9 mouse cellular contexts compared by ENCODE assay signal in the genomic region with DNA sequence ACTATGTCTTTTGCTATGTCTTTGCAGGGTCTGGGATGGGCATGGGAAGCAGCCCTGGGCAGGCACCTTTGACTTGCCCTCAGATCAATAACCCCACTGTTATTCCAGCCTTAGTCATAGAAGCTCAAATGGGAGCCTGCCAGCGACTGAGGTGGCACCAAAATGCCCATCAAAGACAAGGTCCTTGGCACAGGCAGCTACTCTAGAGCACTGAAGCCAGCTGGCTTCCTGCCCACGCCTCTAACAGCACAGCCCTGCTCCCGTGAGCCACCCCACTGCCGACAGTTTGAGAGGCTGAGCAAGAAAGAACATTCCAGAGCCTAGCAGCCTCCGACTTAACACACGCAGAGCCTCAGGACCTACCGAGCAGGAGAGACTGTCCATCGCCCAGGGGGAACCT. TPM values are rescaled to one million over a fixed set of nuclear protein-coding genes. Genes with fewer than 3 reads are reported as not detected.
DNase-seq lines count a peak whose midpoint lies in the region; ATAC-seq and TF ChIP-seq lines count a peak whose summit lies in the region.
"Had no signal": no experiment of that assay in that cellular context is flagged by ENCODE, and none has a peak within 500 bp of the region (broad histone marks: within the 10 kb centered on the region; RNA-seq: fewer than 3 reads in every experiment).

No protein-coding gene starts in this region.

- no peak for TF ChIP-seq CTCF in heart, adult 2 months (IDR thresholded peaks at IDR 0.05)
- no peak for TF ChIP-seq CTCF in CH12.LX (conservative IDR thresholded peaks at IDR 0.05 in 1 of 2, IDR thresholded peaks at IDR 0.05 in 1 of 2; ENCODE audit: low read depth in 2 of 2, low read length in 2 of 2)
- TF ChIP-seq CTCF in gastrocnemius, adult 2 months (IDR thresholded peaks at IDR 0.05), result no peak
- no peak for TF ChIP-seq CTCF in stomach, postnatal 0 days (IDR thresholded peaks at IDR 0.05; ENCODE audit: low read depth)

- H3K79me2 ChIP-seq in heart, adult 2 months (replicated peaks; ENCODE audit: control insufficient read depth, insufficient read depth, low read length), result no peaks in the 10 kb centered on the region
- H3K79me2 ChIP-seq in CH12.LX (replicated peaks; ENCODE audit: control insufficient read depth, extremely low read depth, insufficient read depth, poor library complexity, severe bottlenecking), result no peaks in the 10 kb centered on the region

- no peak overlapping the region for H3K4me2 ChIP-seq in heart, embryonic 11.5 days
- H3K4me2 ChIP-seq in CH12.LX (ENCODE audit: insufficient read depth, low read depth, poor library complexity, severe bottlenecking), result no peak overlapping the region
- no peak overlapping the region for H3K4me2 ChIP-seq in stomach, postnatal 0 days (replicated peaks; ENCODE audit: low read depth)
- H3K4me2 ChIP-seq: limb, embryonic 15.5 days had no signal

- dilution Hi-C loops in CH12.LX (cut with MboI; ENCODE audit: extremely low pct_ligation_motif_present, extremely low pct_unique_long_range_greater_than_20kb, low sequenced_read_pairs), result no loop called here

- TF ChIP-seq RAD21 in CH12.LX (IDR thresholded peaks at IDR 0.05; ENCODE audit: low read depth, low read length), result no peak

- TF ChIP-seq POLR2A in heart, adult 2 months (IDR thresholded peaks at IDR 0.05; ENCODE audit: insufficient read depth, low read depth, low read length), result no peak
- no peak for TF ChIP-seq POLR2A in CH12.LX (IDR thresholded peaks at IDR 0.05; ENCODE audit: low read depth, low read length)

- peak overlapping the region; percentile 44 for H3K9ac ChIP-seq in heart, adult 2 months (ENCODE audit: low read depth, low read length)
- no peak overlapping the region for H3K9ac ChIP-seq in heart, embryonic 11.5 days (ENCODE audit: low read depth, low read length)
- no peak overlapping the region for H3K9ac ChIP-seq in CH12.LX (ENCODE audit: insufficient read depth, low read depth)
- no peak overlapping the region for H3K9ac ChIP-seq in stomach, postnatal 0 days (ENCODE audit: low read length)
- H3K9ac ChIP-seq: limb, embryonic 15.5 days had no signal

- no peak for TF ChIP-seq EP300 in heart, adult 2 months (IDR thresholded peaks at IDR 0.05; ENCODE audit: insufficient read depth, low read depth, low read length)
- TF ChIP-seq EP300 in CH12.LX (IDR thresholded peaks at IDR 0.05; ENCODE audit: low read length), result no peak
- TF ChIP-seq EP300 in stomach, postnatal 0 days (optimal IDR thresholded peaks at IDR 0.05), result no peak

- H3K27me3 ChIP-seq in heart, adult 2 months (ENCODE audit: control insufficient read depth, insufficient read depth, low read length), result no peaks in the 10 kb centered on the region
- no peaks in the 10 kb centered on the region for H3K27me3 ChIP-seq in heart, embryonic 11.5 days (ENCODE audit: control insufficient read depth, insufficient read depth, low read length)
- H3K27me3 ChIP-seq in CH12.LX (replicated peaks), result peaks cover 11% of the 10 kb centered on the region
- H3K27me3 ChIP-seq in stomach, postnatal 0 days (ENCODE audit: control insufficient read depth, insufficient read depth, low read length), result no peaks in the 10 kb centered on the region
- H3K27me3 ChIP-seq: limb, embryonic 15.5 days had no signal

- no peaks in the 10 kb centered on the region for H3K36me3 ChIP-seq in heart, adult 2 months (ENCODE audit: control insufficient read depth, insufficient read depth, low read length)
- no peaks in the 10 kb centered on the region for H3K36me3 ChIP-seq in heart, embryonic 11.5 days (ENCODE audit: control insufficient read depth, insufficient read depth, low read length)
- H3K36me3 ChIP-seq in CH12.LX (replicated peaks in 1 of 2; ENCODE audit: control insufficient read depth in 1 of 2, insufficient read depth in 1 of 2, low read length in 1 of 2), result no peaks in the 10 kb centered on the region
- no peaks in the 10 kb centered on the region for H3K36me3 ChIP-seq in stomach, postnatal 0 days (ENCODE audit: control insufficient read depth, insufficient read depth, low read length)
- H3K36me3 ChIP-seq: limb, embryonic 15.5 days had no signal

- intact Hi-C loops in heart, adult 2 months (cut with DNase I), result no loop called here
- intact Hi-C loops in heart, postnatal 36 days (cut with DNase I), result loop anchor here (5.0 kb wide), 1 partner anchor 67 kb away; no protein-coding TSS in a partner anchor
- intact Hi-C loops in gastrocnemius, adult 2 months (cut with DNase I), result no loop called here

- H3K9me3 ChIP-seq in heart, embryonic 11.5 days (replicated peaks; ENCODE audit: control insufficient read depth, low read length), result peaks cover 18% of the 10 kb centered on the region
- H3K9me3 ChIP-seq in CH12.LX (replicated peaks; ENCODE audit: low read length), result no peaks in the 10 kb centered on the region
- no peaks in the 10 kb centered on the region for H3K9me3 ChIP-seq in stomach, postnatal 0 days (ENCODE audit: control insufficient read depth, low read length)

- 60% methylated on average over 8 of the region's 8 CpGs for WGBS in heart, adult 2 months
- 82% methylated on average over 8 of the region's 8 CpGs for WGBS in heart, embryonic 11.5 days (ENCODE audit: insufficient replicate concordance)
- WGBS in stomach, postnatal 0 days, result 68% methylated on average over 8 of the region's 8 CpGs

- in situ Hi-C loops in CH12.LX (cut with MboI; ENCODE audit: low pct_ligation_motif_present, low pct_unique_long_range_greater_than_20kb, low sequenced_read_pairs), result loop anchor here (5.0 kb wide), 1 partner anchor 142 kb away; the partner anchor contains the start of genes 4933427D14Rik, Gm43951 and Txndc17

- H3K4me1 ChIP-seq in heart, adult 2 months (ENCODE audit: control insufficient read depth, insufficient read depth, low read length), result no peaks in the 10 kb centered on the region; the same call in 1 of the 2 replicates
- H3K4me1 ChIP-seq in heart, embryonic 11.5 days (ENCODE audit: control insufficient read depth, insufficient read depth, low read length), result no peaks in the 10 kb centered on the region
- peaks cover 48 to 67% of the 10 kb centered on the region in 2 experiments for H3K4me1 ChIP-seq in CH12.LX (ENCODE audit: control insufficient read depth in 1 of 2, insufficient read depth in 2 of 2)
- no peaks in the 10 kb centered on the region for H3K4me1 ChIP-seq in stomach, postnatal 0 days (replicated peaks; ENCODE audit: control insufficient read depth, insufficient read depth)

- peak; percentile 64 to 74 for DNase-seq in heart, adult 2 months
- DNase-seq in CH12.LX (ENCODE audit: extremely low read depth), result no peak
- peak; percentile 79 to 80 for DNase-seq in cerebellum, adult 18-20 months
- DNase-seq in heart, postnatal 36 days, result peak; percentile 47 to 53
- DNase-seq in gastrocnemius, adult 2 months, result no peak
- DNase-seq in stomach, postnatal 0 days (ENCODE audit: low spot score), result no peak
- DNase-seq in urinary bladder, postnatal 4 days (ENCODE audit: low spot score in 2 of 2), result no peak

- no peak overlapping the region for H3K4me3 ChIP-seq in heart, adult 2 months
- H3K4me3 ChIP-seq in heart, embryonic 11.5 days (ENCODE audit: low read depth, low read length), result no peak overlapping the region
- no peak overlapping the region for H3K4me3 ChIP-seq in CH12.LX (replicated peaks in 1 of 3; ENCODE audit: low read depth in 2 of 3, low read length in 2 of 3, poor library complexity in 1 of 3)
- no peak overlapping the region for H3K4me3 ChIP-seq in gastrocnemius, adult 2 months
- no peak overlapping the region for H3K4me3 ChIP-seq in stomach, postnatal 0 days (ENCODE audit: low read depth, low read length)
- H3K4me3 ChIP-seq: limb, embryonic 15.5 days had no signal

- no peak overlapping the region for H3K27ac ChIP-seq in heart, adult 2 months
- H3K27ac ChIP-seq in heart, embryonic 11.5 days (ENCODE audit: low read depth, low read length), result no peak overlapping the region
- H3K27ac ChIP-seq in CH12.LX (ENCODE audit: insufficient read depth, low read depth), result no peak overlapping the region
- no peak overlapping the region for H3K27ac ChIP-seq in gastrocnemius, adult 2 months
- H3K27ac ChIP-seq in stomach, postnatal 0 days (replicated peaks), result no peak overlapping the region
- H3K27ac ChIP-seq: limb, embryonic 15.5 days had no signal

- no peak for ATAC-seq in heart, embryonic 11.5 days (replicated peaks; ENCODE audit: insufficient number of reproducible peaks, low FRiP score, low TSS enrichment)
- no peak for ATAC-seq in stomach, postnatal 0 days (ENCODE audit: low FRiP score, low TSS enrichment)

TF ChIP-seq in CH12.LX, 34 proteins besides CTCF, POLR2A, EP300 and RAD21:
- TF ChIP-seq CHD1 (IDR thresholded peaks at IDR 0.05; ENCODE audit: low read depth, low read length) (no peak), MXI1 (IDR thresholded peaks at IDR 0.05; ENCODE audit: low read depth, low read length) (0 out of 2 replicates have a peak, but pooled peaks have one; percentile 39), BHLHE40 (IDR thresholded peaks at IDR 0.05; ENCODE audit: low read depth, low read length) (no peak)

RNA-seq across cellular contexts. Expression of gene Pimreg, which starts 23.3 kb away (rescaled TPM):
- total RNA-seq in heart, adult 2 months (2021), result under 1 TPM in 1 of 2 experiments, not detected in 1; 0.75 TPM
- polyA plus RNA-seq in heart, adult 2 months (2012; rRNA removed), result 0.45 and 0.73 TPM in 2 replicates
- polyA plus RNA-seq in heart, embryonic 11.5 days (2014; fragmentation: Nextera tagmentation; extraction: Ambion mirVana), result 98.2 and 99.0 TPM in 2 replicates
- 22.4 and 26.4 TPM in 2 replicates for total RNA-seq in CH12.LX (2012; rRNA removed)
- 49.5 and 52.7 TPM in 2 replicates for total RNA-seq in CH12.LX (2014; rRNA removed)
- polyA plus RNA-seq in CH12.LX (2012; ENCODE audit: insufficient read length, low read depth), result 27.9 and 28.9 TPM in 2 replicates
- 1 to 10 TPM; 1.1 to 1.4 TPM for total RNA-seq in heart, postnatal 36 days (2021)
- not detected for total RNA-seq in gastrocnemius, adult 2 months (2021)
- polyA plus RNA-seq in stomach, postnatal 0 days (2015; fragmentation: Nextera tagmentation; extraction: Ambion mirVana), result 18.0 and 22.2 TPM in 2 replicates

RNA-seq across cellular contexts. Expression of gene Aipl1, which starts 27.8 kb away (rescaled TPM):
- not detected for total RNA-seq in heart, adult 2 months (2021)
- polyA plus RNA-seq in heart, adult 2 months (2012; rRNA removed), result 0.04 TPM in 1 of 2 replicates, not detected in the other
- 0.34 and 0.52 TPM in 2 replicates for polyA plus RNA-seq in heart, embryonic 11.5 days (2014; fragmentation: Nextera tagmentation; extraction: Ambion mirVana)
- 0.29 and 0.93 TPM in 2 replicates for total RNA-seq in CH12.LX (2012; rRNA removed)
- total RNA-seq in CH12.LX (2014; rRNA removed), result 0.81 and 0.90 TPM in 2 replicates
- polyA plus RNA-seq in CH12.LX (2012; ENCODE audit: insufficient read length, low read depth), result 0.71 and 1.0 TPM in 2 replicates
- not detected for total RNA-seq in heart, postnatal 36 days (2021)
- total RNA-seq in gastrocnemius, adult 2 months (2021), result not detected
- polyA plus RNA-seq in stomach, postnatal 0 days (2015; fragmentation: Nextera tagmentation; extraction: Ambion mirVana), result 0.16 and 0.27 TPM in 2 replicates

Comparison
In these comparisons a context has a peak if more than half of its experiments do, and no peak if none do; other contexts are left out.
1. DNase-seq: peak in heart, adult 2 months (2 of 2), cerebellum, adult 18-20 months (2 of 2) and heart, postnatal 36 days (2 of 2); none in CH12.LX (single experiment), gastrocnemius, adult 2 months (single experiment), stomach, postnatal 0 days (single experiment) and urinary bladder, postnatal 4 days (0 of 2).
2. RNA of gene Pimreg, which starts 23.3 kb away (total RNA-seq): 22.4 to 52.7 TPM in CH12.LX; 1.1 to 1.4 TPM in heart, postnatal 36 days, 0.75 TPM in heart, adult 2 months and not detected in gastrocnemius, adult 2 months; every median in the first group is over 4 times any median in the second.